ENCODE assay signal across 21 mouse cellular contexts in genomic region chr10:108800776-108801175, GRCm38 (mm10).
DNase-seq lines count a peak whose midpoint lies in the region; ATAC-seq and TF ChIP-seq lines count a peak whose summit lies in the region.
"Had no signal": no experiment of that assay in that cellular context is flagged by ENCODE, and none has a peak within 500 bp of the region (broad histone marks: within the 10 kb centered on the region; RNA-seq: fewer than 3 reads in every experiment).

No protein-coding gene starts in this region.

- H3K27ac ChIP-seq in forebrain, embryonic 16.5 days (ENCODE audit: low read length), result no peak overlapping the region
- H3K27ac ChIP-seq in forebrain, embryonic 11.5 days (ENCODE audit: low read depth, low read length), result no peak overlapping the region
- 0 out of 2 replicates have a peak overlapping the region, but pooled peaks have one; percentile 5 for H3K27ac ChIP-seq in hindbrain, postnatal 0 days
- H3K27ac ChIP-seq in hindbrain, embryonic 11.5 days (ENCODE audit: low read depth, low read length), result no peak overlapping the region
- H3K27ac ChIP-seq in left cerebral cortex, adult 2 months, result peak overlapping the region; percentile 54; the same call in 1 of the 2 replicates
- H3K27ac ChIP-seq: embryonic facial prominence, embryonic 13.5 days; embryonic facial prominence, embryonic 15.5 days; forebrain, embryonic 10.5 days; forebrain, embryonic 13.5 days had no signal

- H3K4me2 ChIP-seq in forebrain, embryonic 16.5 days (ENCODE audit: low read length), result no peak overlapping the region
- H3K4me2 ChIP-seq in forebrain, embryonic 11.5 days (ENCODE audit: low read depth, low read length, severe bottlenecking), result no peak overlapping the region
- no peak overlapping the region for H3K4me2 ChIP-seq in hindbrain, postnatal 0 days (ENCODE audit: low read depth, low read length)
- H3K4me2 ChIP-seq in hindbrain, embryonic 11.5 days (replicated peaks; ENCODE audit: low read depth, low read length), result no peak overlapping the region
- H3K4me2 ChIP-seq: embryonic facial prominence, embryonic 13.5 days; embryonic facial prominence, embryonic 15.5 days; forebrain, embryonic 13.5 days had no signal

- no peaks in the 10 kb centered on the region for H3K36me3 ChIP-seq in forebrain, embryonic 16.5 days (ENCODE audit: control insufficient read depth, insufficient read depth)
- no peaks in the 10 kb centered on the region for H3K36me3 ChIP-seq in forebrain, embryonic 11.5 days (ENCODE audit: control insufficient read depth, insufficient read depth, low read length)
- no peaks in the 10 kb centered on the region for H3K36me3 ChIP-seq in hindbrain, postnatal 0 days (ENCODE audit: insufficient read depth, low read length)
- no peaks in the 10 kb centered on the region for H3K36me3 ChIP-seq in hindbrain, embryonic 11.5 days (ENCODE audit: control insufficient read depth, insufficient read depth, low read length)
- H3K36me3 ChIP-seq: embryonic facial prominence, embryonic 13.5 days; embryonic facial prominence, embryonic 15.5 days; forebrain, embryonic 10.5 days had no signal

- no peak for DNase-seq in forebrain, embryonic 11.5 days (ENCODE audit: low spot score)
- no peak for DNase-seq in hindbrain, postnatal 0 days (ENCODE audit: low spot score)
- DNase-seq in hindbrain, embryonic 11.5 days (ENCODE audit: low spot score), result no peak
- no peak for DNase-seq in left cerebral cortex, adult 2 months (ENCODE audit: extremely low spot score in 1 of 2, low spot score in 2 of 2)
- DNase-seq in left cerebral cortex, adult 18-20 months (ENCODE audit: low spot score in 2 of 2), result no peak
- peak; percentile 39 for DNase-seq in brain, embryonic 14.5 days (ENCODE audit: low read depth)
- DNase-seq in kidney, postnatal 10 days, result no peak
- DNase-seq: adrenal gland, adult 2 months; adrenal gland, postnatal 10 days; adrenal gland, postnatal 25 days; cerebellum, adult 11 months; cerebellum, adult 18-20 months; cerebellum, adult 8-10 months; cerebellum, postnatal 25 days; embryo, embryonic 11 days had no signal

- H3K4me3 ChIP-seq in forebrain, embryonic 16.5 days (replicated peaks; ENCODE audit: low read length), result no peak overlapping the region
- H3K4me3 ChIP-seq in forebrain, embryonic 11.5 days (ENCODE audit: low read depth, low read length), result no peak overlapping the region
- H3K4me3 ChIP-seq in hindbrain, postnatal 0 days (ENCODE audit: low read length), result no peak overlapping the region
- no peak overlapping the region for H3K4me3 ChIP-seq in hindbrain, embryonic 11.5 days (ENCODE audit: low read depth, low read length)
- H3K4me3 ChIP-seq in left cerebral cortex, adult 2 months, result no peak overlapping the region
- H3K4me3 ChIP-seq: embryonic facial prominence, embryonic 13.5 days; embryonic facial prominence, embryonic 15.5 days; erythroblast, embryonic 14.5 days; forebrain, embryonic 10.5 days; forebrain, embryonic 13.5 days had no signal

- H3K9me3 ChIP-seq in forebrain, embryonic 16.5 days (ENCODE audit: control insufficient read depth, low read length), result no peaks in the 10 kb centered on the region
- no peaks in the 10 kb centered on the region for H3K9me3 ChIP-seq in forebrain, embryonic 11.5 days (ENCODE audit: control insufficient read depth, low read length)
- H3K9me3 ChIP-seq in hindbrain, postnatal 0 days (ENCODE audit: low read length), result no peaks in the 10 kb centered on the region
- H3K9me3 ChIP-seq in hindbrain, embryonic 11.5 days (ENCODE audit: control insufficient read depth, low read length), result no peaks in the 10 kb centered on the region
- H3K9me3 ChIP-seq: embryonic facial prominence, embryonic 13.5 days; embryonic facial prominence, embryonic 15.5 days; forebrain, embryonic 10.5 days; forebrain, embryonic 13.5 days had no signal

- no peak for TF ChIP-seq POLR2A in brain, embryonic 14.5 days (IDR thresholded peaks at IDR 0.05; ENCODE audit: borderline replicate concordance, extremely low read depth, insufficient read depth, insufficient read length, poor library complexity, severe bottlenecking)

- peaks cover 3% of the 10 kb centered on the region; the same call in 1 of the 2 replicates for H3K4me1 ChIP-seq in forebrain, embryonic 16.5 days (replicated peaks; ENCODE audit: control insufficient read depth, insufficient read depth, low read length)
- no peaks in the 10 kb centered on the region for H3K4me1 ChIP-seq in forebrain, embryonic 11.5 days (replicated peaks; ENCODE audit: control insufficient read depth, insufficient read depth, low read length)
- no peaks in the 10 kb centered on the region for H3K4me1 ChIP-seq in hindbrain, postnatal 0 days (ENCODE audit: insufficient read depth, low read length)
- no peaks in the 10 kb centered on the region for H3K4me1 ChIP-seq in hindbrain, embryonic 11.5 days (replicated peaks; ENCODE audit: control insufficient read depth, insufficient read depth, low read length)
- H3K4me1 ChIP-seq: embryonic facial prominence, embryonic 13.5 days; embryonic facial prominence, embryonic 15.5 days; forebrain, embryonic 10.5 days; forebrain, embryonic 13.5 days had no signal

- 69% methylated on average over 7 of the region's 7 CpGs for WGBS in forebrain, embryonic 16.5 days
- WGBS in forebrain, embryonic 11.5 days, result 87% methylated on average over 7 of the region's 7 CpGs
- WGBS in hindbrain, postnatal 0 days, result 68% methylated on average over 7 of the region's 7 CpGs
- 94% methylated on average over 7 of the region's 7 CpGs for WGBS in hindbrain, embryonic 11.5 days

- ATAC-seq in forebrain, embryonic 16.5 days, result peak; percentile 45; the same call in 1 of the 2 replicates
- ATAC-seq in forebrain, embryonic 11.5 days (replicated peaks; ENCODE audit: low FRiP score), result no peak
- ATAC-seq in hindbrain, postnatal 0 days, result no peak
- no peak for ATAC-seq in hindbrain, embryonic 11.5 days (ENCODE audit: low FRiP score)
- ATAC-seq: forebrain, embryonic 13.5 days had no signal

- no peak overlapping the region for H3K9ac ChIP-seq in forebrain, embryonic 16.5 days (replicated peaks; ENCODE audit: low read depth, low read length)
- no peak overlapping the region for H3K9ac ChIP-seq in forebrain, embryonic 11.5 days (ENCODE audit: low read length)
- H3K9ac ChIP-seq in hindbrain, postnatal 0 days (replicated peaks; ENCODE audit: low read length), result no peak overlapping the region
- no peak overlapping the region for H3K9ac ChIP-seq in hindbrain, embryonic 11.5 days (ENCODE audit: low read depth, low read length)
- H3K9ac ChIP-seq: embryonic facial prominence, embryonic 13.5 days; embryonic facial prominence, embryonic 15.5 days; forebrain, embryonic 13.5 days had no signal

- H3K27me3 ChIP-seq in forebrain, embryonic 16.5 days (replicated peaks; ENCODE audit: control insufficient read depth, insufficient read depth, low read length), result no peaks in the 10 kb centered on the region
- H3K27me3 ChIP-seq in forebrain, embryonic 11.5 days (ENCODE audit: control insufficient read depth, insufficient read depth, low read length), result no peaks in the 10 kb centered on the region
- H3K27me3 ChIP-seq in hindbrain, postnatal 0 days (ENCODE audit: insufficient read depth, low read length), result no peaks in the 10 kb centered on the region
- no peaks in the 10 kb centered on the region for H3K27me3 ChIP-seq in hindbrain, embryonic 11.5 days (ENCODE audit: control insufficient read depth, insufficient read depth, low read length)
- H3K27me3 ChIP-seq: embryonic facial prominence, embryonic 13.5 days; embryonic facial prominence, embryonic 15.5 days; forebrain, embryonic 13.5 days had no signal

- intact Hi-C loops in left cerebral cortex, adult 2 months (cut with DNase I), result no loop called here

- TF ChIP-seq CTCF in hindbrain, postnatal 0 days (IDR thresholded peaks at IDR 0.05; ENCODE audit: low read depth), result no peak
- no peak for TF ChIP-seq CTCF in left cerebral cortex, adult 2 months (IDR thresholded peaks at IDR 0.05)
- no peak for TF ChIP-seq CTCF in brain, embryonic 14.5 days (IDR thresholded peaks at IDR 0.05; ENCODE audit: borderline replicate concordance, extremely low read depth, insufficient read depth, insufficient read length)

Comparison
In these comparisons a context has a peak if more than half of its experiments do, and no peak if none do; other contexts are left out.
1. H3K27ac ChIP-seq: peak in hindbrain, postnatal 0 days (single experiment) and left cerebral cortex, adult 2 months (single experiment); none in forebrain, embryonic 16.5 days (single experiment), forebrain, embryonic 11.5 days (single experiment) and hindbrain, embryonic 11.5 days (single experiment).